Mouse (Mus musculus) monocyte, adult 5-6 weeks (primary cell): ENCODE measurements around the gene Slc34a1. TPM values are rescaled to one million over a fixed set of nuclear protein-coding genes. Genes with fewer than 3 reads are reported as not detected.

ENCODE experiments used
- ATAC-seq: fragments of 153-309, 156-312 bp; replicated peaks from 2 replicates; pipeline ENCODE4 v1.8.0; 2017; ENCODE audit warnings: mild to moderate bottlenecking; ENCODE audit not compliant: low TSS enrichment, insufficient number of reproducible peaks, severe bottlenecking, poor library complexity, low FRiP score
- total RNA-seq: library from RNA; stranded (forward); fragments of 200-1000, 200-491, 200-594 nt; gene quantifications from 3 replicates; pipeline ENCODE4 v1.2.3, GENCODE M21; 2017

Gene Slc34a1
- total RNA-seq, 1 experiment from 2014 or later: not detected

- no peak for ATAC-seq
Measured at GRCm38 (mm10) chr13:55403266-55403665, 5.3 kb downstream of the Slc34a1 start.

- no peak for ATAC-seq
Measured at GRCm38 (mm10) chr13:55403935-55404852, 6.2 kb downstream of the Slc34a1 start.

GRCm38 (mm10) chr13:55404853-55405782, 7.1 kb downstream of the Slc34a1 start:
- peak; percentile 87 for ATAC-seq

- peak; percentile 19; the same call in 1 of the 2 replicates for ATAC-seq
Measured at GRCm38 (mm10) chr13:55405783-55406390, 7.9 kb downstream of the Slc34a1 start.

- ATAC-seq: no peak
Measured at GRCm38 (mm10) chr13:55407341-55407740, 9.4 kb downstream of the Slc34a1 start.

- ATAC-seq: no peak
Measured at GRCm38 (mm10) chr13:55408546-55409120, 10.6 kb downstream of the Slc34a1 start.

- ATAC-seq: no peak
Measured at GRCm38 (mm10) chr13:55411826-55412225, 13.8 kb downstream of the Slc34a1 start.

- 0 out of 2 replicates have a peak, but pooled peaks have one; percentile 9 for ATAC-seq
Measured at GRCm38 (mm10) chr13:55412643-55413307, 14.8 kb downstream of the Slc34a1 start.

GRCm38 (mm10) chr13:55413333-55413732, 15.3 kb downstream of the Slc34a1 start:
- ATAC-seq: peak; percentile 36; the same call in 1 of the 2 replicates

- no peak for ATAC-seq
Measured at GRCm38 (mm10) chr13:55414743-55415380, 16.9 kb downstream of the Slc34a1 start, which contains the start of gene Pfn3. Gene Pfn3 (minus strand): TSS chr13:55415232.

- ATAC-seq: peak; percentile 85
Measured at GRCm38 (mm10) chr13:55418004-55418403, 20.0 kb downstream of the Slc34a1 start.

- ATAC-seq: no peak
Measured at GRCm38 (mm10) chr13:55419142-55419541, 21.2 kb downstream of the Slc34a1 start.

- no peak for ATAC-seq
Measured at GRCm38 (mm10) chr13:55420018-55420932, 22.3 kb downstream of the Slc34a1 start.

- peak; percentile 67 for ATAC-seq
Measured at GRCm38 (mm10) chr13:55420933-55421800, 23.2 kb downstream of the Slc34a1 start.

GRCm38 (mm10) chr13:55426613-55427012, 28.6 kb downstream of the Slc34a1 start, which contains the start of gene F12:
Gene F12 (minus strand): TSS chr13:55426793.
- no peak for ATAC-seq
